Mouse (Mus musculus) natural killer cell, adult 2 months (primary cell): ENCODE measurements around the gene Nmb.

Source experiments
- DNase-seq, 2 experiments: peaks; one replicate each; pipeline ENCODE4 v3.0.0; 2022; ENCODE audit warnings: low spot score in 2 of 2

Nmb gene

DNA sequence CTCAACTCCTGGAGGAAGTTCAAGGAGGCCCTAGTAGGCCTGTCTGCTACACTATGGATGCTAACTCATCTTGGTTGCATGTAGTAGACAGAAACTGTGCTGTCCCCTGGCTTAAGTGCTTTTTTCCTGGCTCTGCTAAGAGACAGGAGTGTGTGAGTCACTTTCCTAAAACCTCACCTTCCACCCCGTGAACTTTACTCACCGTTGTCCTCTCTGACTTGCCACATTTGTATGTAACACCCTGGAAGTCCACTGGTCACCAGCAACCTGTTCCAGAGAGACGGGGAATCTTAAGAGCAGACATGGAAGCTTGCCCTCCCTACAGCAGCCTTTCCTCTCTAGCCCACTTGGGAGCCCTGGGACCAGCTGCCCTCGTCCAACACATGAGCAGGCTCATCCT lies 7.2 kb downstream of the Nmb start:
- DNase-seq: no peak

GRCm38 (mm10) chr7:80897134-80897533 lies 7.7 kb downstream of the Nmb start:
- DNase-seq: no peak

DNA sequence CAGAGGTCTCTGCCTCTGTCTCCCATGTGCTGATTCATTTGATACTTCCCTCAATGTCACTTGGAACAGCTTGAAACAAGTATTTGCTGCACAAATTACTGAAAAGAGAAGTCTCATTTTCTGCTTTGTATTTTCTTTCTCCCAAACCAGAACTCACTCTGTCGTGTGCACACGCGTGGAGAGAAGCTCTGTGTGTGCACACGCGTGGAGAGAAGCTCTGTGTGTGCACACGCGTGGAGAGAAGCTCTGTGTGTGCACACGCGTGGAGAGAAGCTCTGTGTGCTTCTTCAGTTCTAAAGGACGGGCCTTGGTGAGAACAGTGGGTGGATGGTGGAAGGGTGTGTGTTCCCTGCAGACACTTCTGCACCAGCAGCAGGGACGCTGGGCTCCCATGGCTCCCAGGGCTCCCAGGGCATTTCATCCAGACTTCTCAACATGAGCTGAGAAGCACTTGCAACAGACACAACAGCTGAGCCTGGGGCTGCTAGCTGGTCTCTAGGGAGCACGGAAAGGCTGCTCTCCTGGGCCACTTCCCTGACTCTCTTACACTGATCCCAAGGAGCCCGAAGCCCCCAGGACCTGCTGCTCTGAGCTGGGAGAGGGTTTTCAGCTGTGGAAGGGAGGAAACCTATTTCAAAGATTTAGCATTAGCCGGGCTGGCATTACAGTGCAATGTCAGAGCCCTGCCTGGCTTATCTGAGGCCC lies 9.9 kb downstream of the Nmb start:
- no peak for DNase-seq

- no peak for DNase-seq
These were observed 10.7 kb downstream of the Nmb start for GRCm38 (mm10) chr7:80894196-80894595.

DNA sequence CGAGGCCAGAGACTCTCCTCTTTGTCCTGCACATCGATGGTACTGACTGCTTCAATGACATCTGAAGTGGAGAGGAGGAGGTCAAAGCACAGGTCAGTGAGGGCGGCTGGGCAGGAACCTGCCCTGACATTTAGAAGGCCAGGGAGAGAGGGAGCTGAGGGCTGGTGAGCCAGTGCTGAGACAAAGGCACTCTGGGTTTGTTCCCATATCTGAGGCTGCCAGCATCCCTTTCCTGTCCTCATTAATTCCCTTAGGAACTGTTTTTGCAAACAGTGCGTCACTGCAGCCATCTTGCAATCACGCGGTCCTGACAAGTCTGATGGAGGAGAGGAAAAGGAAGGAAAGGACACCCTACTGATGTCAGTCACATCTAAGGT lies 11.1 kb downstream of the Nmb start:
- DNase-seq: no peak

DNA sequence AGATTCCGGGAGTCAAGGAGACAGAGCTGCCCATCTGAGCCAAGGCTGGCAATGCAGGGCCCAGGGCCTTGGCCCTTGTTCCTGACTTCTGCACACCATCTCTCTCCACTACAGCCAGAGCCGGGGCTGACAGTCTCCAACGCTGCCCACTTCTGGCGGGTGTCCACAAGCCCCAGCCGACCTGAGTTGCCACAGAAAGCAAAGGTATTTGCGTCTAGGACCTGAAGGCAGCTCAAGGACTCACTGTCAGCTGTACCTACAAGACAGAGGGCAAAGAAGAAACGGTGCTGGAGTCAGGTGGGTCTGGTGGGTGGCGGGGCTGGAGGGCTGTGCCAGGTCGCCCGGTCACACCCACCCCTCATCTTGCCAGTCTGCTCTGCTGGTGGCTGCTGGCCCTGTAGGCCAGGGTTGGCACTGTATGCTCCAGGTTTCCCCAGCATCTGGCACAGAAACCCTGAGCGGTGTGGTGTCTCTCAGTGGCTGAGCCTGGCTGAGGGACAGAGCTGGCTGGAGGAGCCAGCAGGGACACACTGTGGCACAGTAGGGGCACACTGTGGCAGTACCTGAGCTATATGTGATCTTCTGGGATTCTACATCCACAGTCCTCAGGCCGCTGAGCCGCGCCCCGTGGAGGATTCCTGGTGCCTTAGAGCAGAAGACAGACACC lies 11.7 kb downstream of the Nmb start:
- no peak for DNase-seq

DNA sequence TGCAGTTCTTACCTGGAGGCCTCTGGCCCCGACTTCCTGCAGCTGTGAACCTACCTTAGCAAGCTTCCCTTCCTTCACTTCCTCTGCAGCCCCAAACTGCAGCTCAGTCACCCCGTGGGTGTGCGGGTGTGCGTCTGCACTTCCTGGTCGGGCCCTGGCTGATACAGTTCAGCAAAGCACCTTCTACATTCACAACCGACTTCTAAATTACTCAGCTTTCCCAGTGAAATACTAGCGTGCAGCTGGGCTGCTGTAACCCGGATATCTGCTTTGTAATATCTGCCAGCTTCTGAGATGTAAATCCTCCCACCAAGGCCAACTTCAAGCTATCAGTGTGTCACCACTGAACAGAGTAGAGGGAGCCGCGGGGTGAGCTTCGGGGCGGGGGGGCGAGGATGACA lies 15.0 kb downstream of the Nmb start:
- peak; percentile 66 to 71 for DNase-seq

- no peak for DNase-seq
These were observed 15.8 kb downstream of the Nmb start for GRCm38 (mm10) chr7:80889021-80889511.

DNA sequence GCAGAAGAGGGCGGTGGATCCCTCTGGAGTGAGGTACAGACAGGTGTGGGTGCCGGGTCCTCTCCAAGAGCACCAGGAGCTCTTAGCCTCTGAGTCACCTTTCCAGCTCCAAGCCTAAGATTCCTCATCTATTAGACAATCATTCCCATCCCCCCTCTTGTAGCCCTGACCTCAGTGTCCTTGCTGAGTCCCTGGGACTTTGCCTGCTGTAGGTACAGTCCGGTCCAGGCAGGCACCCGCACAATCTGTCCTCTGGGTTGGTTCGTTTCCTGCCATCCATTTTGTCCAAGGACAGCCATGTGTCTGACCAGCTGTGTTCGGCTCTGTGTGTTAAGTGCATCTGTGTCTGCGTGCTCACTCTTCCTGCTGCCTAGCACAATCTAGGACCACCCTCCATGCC lies 16.3 kb downstream of the Nmb start:
- DNase-seq: no peak

GRCm38 (mm10) chr7:80885666-80886065 lies 19.2 kb downstream of the Nmb start:
- DNase-seq: peak; percentile 22 to 43

DNA sequence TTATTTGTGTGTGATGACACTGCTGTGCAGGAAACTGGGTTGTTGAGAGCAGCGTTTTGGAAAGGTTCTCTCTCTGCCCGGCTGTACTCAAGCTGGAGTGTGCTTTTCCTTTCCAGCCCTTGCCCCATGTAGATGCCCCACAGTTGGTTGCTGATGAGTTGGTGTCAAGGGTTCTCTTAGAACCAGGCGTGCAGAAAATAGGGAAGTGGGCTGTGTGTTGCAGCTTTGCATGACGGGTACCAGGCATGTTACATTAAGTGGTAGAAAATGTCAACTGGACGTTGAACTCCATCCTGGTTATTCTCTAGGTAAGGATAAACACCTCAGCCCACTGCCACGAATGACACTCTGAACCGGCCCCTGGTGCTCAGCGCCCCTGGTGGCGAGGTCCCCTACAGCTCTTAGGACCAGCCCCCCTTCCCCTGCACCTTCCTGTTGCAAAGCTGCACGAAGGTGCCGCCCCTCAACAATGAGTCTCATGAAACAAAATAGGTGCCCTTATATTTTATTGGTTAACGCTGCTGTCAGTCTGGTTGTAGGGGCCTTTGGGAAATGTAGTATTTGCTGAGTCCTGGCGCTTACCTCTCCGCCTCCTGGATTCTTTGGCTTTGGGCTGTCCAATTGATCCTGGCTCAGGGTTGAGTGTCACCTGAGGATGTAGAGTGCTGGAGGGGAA lies 21.9 kb downstream of the Nmb start:
- DNase-seq: peak; percentile 60 to 75

DNA sequence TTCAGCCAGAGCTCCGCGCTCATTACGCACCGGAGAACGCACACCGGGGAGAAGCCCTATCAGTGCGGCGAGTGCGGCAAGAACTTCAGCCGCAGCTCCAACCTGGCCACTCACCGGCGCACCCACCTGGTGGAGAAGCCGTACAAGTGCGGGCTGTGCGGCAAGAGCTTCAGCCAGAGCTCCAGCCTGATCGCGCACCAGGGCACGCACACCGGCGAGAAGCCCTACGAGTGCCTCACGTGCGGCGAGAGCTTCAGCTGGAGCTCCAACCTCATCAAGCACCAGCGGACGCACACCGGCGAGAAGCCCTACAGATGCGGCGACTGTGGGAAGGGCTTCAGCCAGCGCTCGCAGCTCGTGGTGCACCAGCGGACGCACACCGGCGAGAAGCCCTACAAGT lies 29.1 kb downstream of the Nmb start:
- no peak for DNase-seq

DNA sequence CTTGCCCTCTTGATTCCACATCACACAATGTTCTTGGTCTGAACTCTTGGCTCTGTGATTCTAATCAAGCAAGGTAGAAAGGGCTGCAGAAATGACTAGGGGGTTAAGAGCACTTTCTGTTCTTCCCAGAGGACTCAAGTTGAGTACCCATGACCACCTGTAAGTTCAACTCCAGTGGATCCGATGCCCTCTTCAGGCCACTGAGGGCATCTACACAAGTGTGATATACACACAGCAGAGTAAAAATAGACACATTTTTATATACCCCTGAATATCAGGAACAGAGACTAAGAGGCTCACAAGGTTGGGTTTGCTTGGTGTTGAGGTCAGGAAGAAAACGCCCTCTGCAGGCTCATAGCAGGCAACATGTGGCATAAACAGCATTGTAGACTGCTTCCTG lies 31.2 kb downstream of the Nmb start:
- no peak for DNase-seq

GRCm38 (mm10) chr7:80873038-80873437 lies 31.8 kb downstream of the Nmb start:
- DNase-seq: no peak

DNA sequence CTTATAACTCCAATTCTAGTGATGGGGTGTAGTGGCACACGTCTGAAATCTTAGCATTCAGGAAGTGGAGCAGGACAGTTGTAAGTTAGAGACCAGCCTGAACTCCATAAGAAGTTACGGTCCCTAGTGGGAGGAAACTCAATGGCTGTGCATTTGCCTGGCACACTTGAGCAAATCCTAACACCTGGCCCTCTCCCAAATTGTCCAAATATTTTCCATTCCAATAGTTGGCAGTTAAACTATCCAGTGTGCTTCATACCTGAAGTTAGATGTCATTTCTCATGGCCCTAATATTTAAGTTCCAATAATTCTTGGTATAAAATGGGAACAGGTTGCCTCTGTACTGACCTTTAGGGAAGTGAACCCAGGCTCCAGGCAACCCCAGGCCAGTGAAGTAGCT lies 36.2 kb downstream of the Nmb start:
- DNase-seq: no peak

- DNase-seq: peak in 1 of 2 experiments; percentile 35
These were observed 38.2 kb downstream of the Nmb start for GRCm38 (mm10) chr7:80866514-80867147.

GRCm38 (mm10) chr7:80865521-80865920 lies 39.4 kb downstream of the Nmb start:
- DNase-seq: no peak

GRCm38 (mm10) chr7:80864831-80865230 lies 40.0 kb downstream of the Nmb start:
- peak; percentile 67 to 69 for DNase-seq

GRCm38 (mm10) chr7:80864151-80864550 lies 40.7 kb downstream of the Nmb start:
- DNase-seq: no peak

GRCm38 (mm10) chr7:80863520-80863919 lies 41.4 kb downstream of the Nmb start:
- no peak for DNase-seq

DNA sequence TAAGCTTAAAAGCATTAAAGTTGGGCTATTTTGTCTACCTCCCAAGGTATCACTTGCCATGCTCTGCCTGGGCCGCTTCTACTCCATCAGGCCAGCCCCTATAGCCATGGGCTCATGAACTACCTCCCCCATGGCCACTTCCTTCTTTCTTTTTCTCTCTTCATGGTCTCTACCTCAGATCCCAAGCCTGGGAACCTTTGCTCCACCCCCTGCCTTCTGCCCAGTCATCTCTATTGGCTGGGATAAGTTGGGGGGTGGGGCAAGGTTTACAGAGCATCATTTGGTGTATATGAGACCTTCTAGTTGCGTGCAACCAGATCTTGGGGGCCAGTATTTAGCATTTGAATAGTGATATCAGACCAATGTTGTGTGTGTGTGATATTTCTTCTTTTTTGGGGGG lies 42.4 kb downstream of the Nmb start:
- no peak for DNase-seq

- DNase-seq: peak; percentile 87
These were observed 44.1 kb downstream of the Nmb start, which contains the start of gene Zscan2 for GRCm38 (mm10) chr7:80860729-80861274. Zscan2 (plus strand) TSS chr7:80860920.
